Mouse (Mus musculus) olfactory bulb, adult 2 months (tissue): ENCODE data around the gene Stoml1.

ENCODE experiments used
- CTCF ChIP-seq: fragments of 200-500 bp; IDR thresholded peaks from 2 replicates; pipeline ENCODE4 v1.5.1; 2012; ENCODE audit warnings: low read depth, mild to moderate bottlenecking, low read length, moderate library complexity; ENCODE audit not compliant: insufficient read depth
- POLR2A ChIP-seq: fragments of 200-500 bp; IDR thresholded peaks from 2 replicates; pipeline ENCODE4 v1.6.1; 2012; ENCODE audit warnings: mild to moderate bottlenecking, low read depth, low read length, moderate library complexity; ENCODE audit not compliant: insufficient read depth

DNA sequence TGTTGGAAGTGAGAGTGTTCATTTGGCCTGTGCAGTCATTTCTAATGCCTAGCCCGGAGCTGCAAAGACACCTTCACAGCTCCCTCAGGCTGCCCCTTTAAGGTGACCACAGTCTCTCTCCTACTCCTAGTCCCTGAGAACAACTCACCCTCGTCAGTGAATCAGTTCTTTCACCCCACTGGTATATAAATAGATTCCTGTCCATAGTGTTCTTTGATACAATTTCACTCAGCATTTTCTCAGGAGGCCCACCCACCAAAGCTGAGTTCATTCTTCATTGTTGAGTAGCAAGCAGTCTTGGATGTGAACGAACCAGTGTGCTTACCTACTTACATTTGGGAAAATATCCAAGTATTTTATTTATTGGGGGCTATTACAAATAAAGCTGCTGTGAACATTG is 21.7 kb downstream of the Stoml1 start:
- no peak for TF ChIP-seq POLR2A
- no peak for TF ChIP-seq CTCF
